Mouse (Mus musculus) heart, adult 9 months (tissue): ENCODE measurements around the gene Pip4k2a.
A peak's percentile ranks its signal among the peaks of the same experiment; 100 is the strongest.
"Not testable (repeated sequence)": the region's sequence is repeated elsewhere in the genome, so short reads cannot be mapped to it uniquely, and the experiment has no call there.

Experiments
- DNase-seq, 2 experiments: peaks; one replicate each; pipeline ENCODE4 v3.0.0; 2022; ENCODE audit warnings: low spot score in 2 of 2

Pip4k2a gene

DNA sequence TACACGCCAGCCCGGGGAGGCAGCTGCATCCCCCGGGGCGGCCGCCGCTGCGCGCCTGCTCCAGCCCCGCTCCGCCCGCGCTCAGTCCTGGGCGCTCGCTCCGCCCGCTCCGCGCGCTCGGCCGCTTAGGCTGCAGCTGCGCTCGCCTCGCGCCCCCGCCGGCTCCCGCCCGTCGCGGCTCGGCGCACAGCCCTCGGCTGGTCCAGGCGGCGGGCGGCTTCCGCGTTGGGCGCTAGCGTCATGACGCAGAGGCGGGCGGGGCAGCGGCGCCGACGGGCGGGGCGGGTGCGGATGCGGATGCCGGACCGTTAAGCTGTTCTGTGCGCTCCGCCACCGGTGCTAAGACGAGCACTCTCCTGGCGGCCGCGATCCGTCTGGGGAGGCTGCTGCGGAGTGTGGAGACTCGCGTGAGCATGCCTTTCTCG, at the start of gene Pip4k2a, which contains the start of gene 4930426L09Rik:
Pip4k2a (minus strand) TSS at position 73 of the 425 bp plus-strand sequence.
4930426L09Rik (plus strand) TSS at position 290 of the 425 bp plus-strand sequence.
- DNase-seq: peak; percentile 93 to 94

DNA sequence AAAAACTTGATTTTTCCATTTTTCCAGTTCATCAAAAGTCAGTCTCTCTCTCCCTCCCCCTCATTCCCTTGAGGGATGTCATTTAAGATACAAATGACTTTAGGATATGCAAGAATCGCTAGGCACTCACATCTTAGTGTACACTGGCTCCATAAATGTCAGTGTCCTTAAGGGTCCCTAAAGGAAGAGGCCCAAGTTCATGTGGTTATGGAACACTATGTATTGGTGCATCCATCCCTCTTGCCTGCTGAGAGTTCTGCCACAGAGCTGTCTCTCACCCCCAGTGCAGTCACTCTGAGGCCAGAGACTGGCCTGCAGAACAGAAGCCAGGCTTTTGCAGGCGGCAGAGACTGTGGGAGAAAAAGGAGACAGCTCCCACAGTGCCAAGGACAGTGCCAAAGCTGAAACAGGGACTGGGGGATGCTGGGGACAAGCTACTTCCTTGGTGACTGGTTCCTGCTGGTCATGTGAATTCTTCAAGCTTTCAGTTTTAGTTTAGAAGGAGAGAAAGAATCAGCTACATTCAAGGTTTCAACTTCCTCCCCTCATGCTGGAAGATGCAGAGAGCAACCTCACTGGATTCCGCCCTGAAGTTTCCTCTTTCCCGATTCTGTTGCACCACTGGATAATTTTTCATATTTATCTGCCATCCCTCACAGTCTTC, 40.1 kb upstream of the Pip4k2a start:
- peak; percentile 13 to 33 for DNase-seq

DNA sequence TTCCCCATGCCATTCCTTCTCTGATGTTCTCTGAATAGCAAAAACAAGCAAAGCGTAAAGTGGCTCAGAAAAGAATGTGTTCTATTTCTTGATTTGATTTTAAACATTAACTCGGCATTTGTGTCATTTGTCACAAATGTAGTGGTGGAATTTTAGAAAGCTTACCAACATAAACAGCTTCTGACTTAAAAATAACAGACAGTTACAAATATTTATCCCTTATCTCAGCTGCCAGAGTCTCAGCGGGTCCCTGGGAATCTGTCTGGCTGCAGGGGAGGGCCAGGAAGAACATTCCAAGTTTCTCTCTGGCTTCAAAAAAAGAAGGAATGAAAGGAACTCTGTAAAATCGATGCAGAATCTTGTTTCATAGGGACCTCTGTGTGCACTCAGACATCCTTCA, 39.5 kb upstream of the Pip4k2a start:
- DNase-seq: peak; percentile 24 to 27

DNA sequence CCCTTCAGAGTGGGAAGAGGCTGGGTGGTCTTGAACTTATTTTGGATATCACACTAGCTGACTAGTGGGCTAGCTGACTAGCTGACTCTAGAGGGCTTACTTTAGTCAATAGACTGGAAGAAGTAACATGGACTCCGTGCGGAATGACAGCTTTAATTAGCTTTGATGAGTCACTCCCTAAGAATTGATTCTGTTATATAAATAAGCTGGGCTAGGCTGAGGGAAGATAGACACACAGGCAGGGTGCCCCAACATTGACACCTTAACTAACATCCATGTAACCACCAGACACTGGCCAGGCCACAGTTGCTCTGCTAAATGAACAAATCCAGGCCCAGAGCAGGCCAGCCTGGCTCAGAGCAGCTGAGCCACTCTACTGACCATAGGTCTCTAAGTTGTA, 26.9 kb upstream of the Pip4k2a start:
- DNase-seq: peak in 1 of 2 experiments; percentile 4

DNA sequence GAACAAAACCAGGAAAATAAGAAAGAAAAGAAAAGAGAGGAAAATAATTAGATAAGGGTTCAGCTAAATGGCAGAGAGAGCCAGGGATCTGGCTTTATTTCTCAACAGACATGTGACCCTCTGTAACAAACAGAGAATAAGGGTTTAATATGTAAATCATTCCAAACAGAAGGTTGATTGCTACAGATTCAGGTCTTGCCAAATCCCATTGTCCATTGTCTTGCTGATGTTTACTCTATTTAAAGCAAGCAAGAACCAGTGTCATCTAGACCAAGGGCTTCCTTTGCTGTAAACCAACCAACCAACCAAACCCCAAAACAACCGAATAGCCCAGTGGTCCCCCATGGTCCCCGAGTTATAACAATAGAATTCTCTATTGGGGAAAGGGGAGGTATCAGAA, 20.1 kb upstream of the Pip4k2a start:
- DNase-seq: no peak

DNA sequence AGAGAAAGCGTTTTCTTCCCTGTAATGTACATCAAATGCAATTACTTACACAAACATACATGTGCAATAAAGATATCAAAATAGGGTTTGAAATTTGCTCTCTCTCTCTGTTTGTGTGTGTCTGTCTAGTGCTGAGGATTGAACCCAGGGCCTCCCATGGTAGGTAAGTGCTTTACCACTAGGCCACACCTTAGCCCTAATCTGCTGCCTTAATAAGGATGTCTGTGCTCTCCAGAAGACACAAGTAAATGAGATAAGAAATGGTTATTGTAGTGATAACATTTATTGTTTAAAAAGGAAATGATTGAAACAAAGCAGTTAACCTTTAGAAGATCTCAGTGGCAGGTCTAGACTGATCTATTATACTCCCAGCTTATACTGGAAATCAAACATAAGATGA, 18.9 kb upstream of the Pip4k2a start:
- DNase-seq: no peak

DNA sequence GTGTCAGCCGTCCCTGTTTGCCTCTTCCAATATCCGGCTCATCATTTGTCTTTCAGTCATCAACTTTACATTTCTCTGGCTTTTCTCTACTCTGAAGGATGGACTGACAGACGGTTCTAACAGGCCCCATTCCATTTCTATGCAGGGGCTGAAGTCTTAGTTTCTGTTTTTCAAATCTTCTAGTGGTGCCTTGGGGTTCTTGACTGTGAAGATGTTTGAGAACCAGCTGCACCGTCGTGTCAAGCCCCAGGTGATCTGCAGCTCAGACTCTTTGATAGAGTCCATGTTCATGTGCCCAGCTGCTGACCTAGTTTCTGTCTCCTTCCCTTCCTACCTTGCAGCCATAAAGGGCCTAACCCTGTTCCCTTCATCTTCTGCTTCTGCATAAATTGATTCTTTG, 18.4 kb upstream of the Pip4k2a start:
- DNase-seq: no peak

DNA sequence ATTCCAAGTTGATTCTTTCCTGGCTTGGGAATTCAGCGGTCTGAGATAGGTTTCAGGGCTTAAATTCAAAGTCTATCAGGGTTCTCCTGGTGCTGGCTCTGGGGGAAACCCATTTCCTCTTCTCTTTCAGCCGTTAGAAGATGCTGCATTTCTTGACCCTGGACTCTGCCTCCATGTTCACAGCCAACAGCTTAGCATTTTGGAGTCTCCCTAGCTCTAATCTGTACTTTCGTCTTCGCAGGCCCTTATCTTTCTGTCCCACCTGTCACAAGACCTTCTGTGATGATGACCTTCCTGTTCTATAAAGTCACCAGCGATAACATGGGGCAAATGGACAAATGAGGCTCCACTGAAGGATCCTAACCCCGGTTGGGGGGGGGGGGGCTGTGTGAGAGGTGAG, 13.5 kb upstream of the Pip4k2a start:
- no peak for DNase-seq

DNA sequence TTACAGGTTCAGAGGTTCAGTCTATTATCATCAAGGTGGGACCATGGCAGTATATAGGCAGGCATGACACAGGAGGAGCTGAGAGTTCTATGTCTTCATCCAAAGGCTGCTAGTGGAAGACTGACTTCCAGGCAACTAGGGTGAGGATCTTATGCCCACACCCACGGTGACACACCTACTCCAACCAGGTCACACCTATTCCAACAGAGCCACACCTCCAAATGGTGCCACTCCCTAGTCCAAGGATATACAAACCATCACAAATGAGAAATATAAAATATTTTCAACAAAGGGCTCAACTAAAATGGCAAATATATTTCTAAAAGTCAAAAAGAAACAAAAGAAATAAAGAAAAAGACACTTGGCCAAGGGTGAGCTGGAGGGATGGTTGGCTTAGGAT, 12.6 kb upstream of the Pip4k2a start:
- DNase-seq: not testable (repeated sequence)

DNA sequence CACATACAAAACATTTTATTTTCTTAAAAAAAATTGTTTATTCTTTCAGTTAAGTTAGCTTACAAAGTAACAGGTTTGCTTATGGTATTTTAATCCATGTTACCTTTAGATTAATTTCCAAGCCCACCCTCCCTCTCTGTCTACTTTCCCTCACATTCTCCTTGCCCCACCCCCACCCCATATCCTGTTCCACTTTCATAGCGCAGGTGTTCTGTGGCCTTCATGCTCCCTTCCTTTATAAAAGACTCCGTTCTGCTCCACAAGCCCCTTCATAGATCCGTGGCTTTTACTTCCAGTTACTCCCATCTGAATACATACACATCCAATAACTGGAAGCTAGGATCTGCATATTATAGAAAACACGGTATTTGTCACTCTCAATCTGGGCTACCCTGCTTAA, 9.7 kb upstream of the Pip4k2a start:
- no peak for DNase-seq

DNA sequence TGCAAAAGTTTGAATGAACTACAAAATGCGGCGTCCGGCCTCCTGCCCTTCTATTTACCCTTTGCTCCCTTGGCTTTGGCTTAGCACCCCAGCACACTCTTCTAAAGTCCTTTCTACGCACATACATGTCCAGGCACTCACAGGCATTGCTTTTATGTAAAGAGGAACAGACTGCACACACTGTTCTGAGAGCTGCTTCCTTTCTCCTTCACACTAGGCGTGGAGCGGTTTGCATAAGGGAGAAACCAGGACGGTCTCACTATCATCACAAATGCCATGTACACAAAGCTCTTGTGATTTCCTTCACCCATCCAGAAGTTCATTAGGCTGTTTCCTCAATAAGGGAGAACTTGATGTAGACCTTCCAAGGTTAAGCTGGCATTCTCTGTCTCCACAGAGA, 8.2 kb upstream of the Pip4k2a start:
- no peak for DNase-seq

DNA sequence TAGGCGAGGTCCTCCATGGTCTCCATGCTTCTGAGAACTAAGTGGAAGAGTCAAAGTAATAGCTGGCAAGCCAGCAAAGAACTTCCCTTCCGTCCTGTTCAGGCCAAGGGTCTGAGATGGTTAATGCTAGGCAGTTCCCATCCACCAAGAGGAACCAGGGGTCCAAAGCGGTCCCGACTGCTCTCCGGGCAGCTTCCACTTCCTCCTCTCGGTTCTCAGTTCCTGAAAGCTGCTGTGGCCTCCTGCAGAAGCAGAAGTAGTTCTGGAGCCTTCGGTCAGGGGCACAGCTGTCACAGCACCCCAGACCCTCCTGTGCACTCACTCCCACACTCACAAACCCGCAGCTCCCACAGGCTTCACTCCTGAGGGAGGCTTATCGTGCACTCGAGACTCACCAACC, 6.9 kb upstream of the Pip4k2a start:
- peak; percentile 28 to 71 for DNase-seq

DNA sequence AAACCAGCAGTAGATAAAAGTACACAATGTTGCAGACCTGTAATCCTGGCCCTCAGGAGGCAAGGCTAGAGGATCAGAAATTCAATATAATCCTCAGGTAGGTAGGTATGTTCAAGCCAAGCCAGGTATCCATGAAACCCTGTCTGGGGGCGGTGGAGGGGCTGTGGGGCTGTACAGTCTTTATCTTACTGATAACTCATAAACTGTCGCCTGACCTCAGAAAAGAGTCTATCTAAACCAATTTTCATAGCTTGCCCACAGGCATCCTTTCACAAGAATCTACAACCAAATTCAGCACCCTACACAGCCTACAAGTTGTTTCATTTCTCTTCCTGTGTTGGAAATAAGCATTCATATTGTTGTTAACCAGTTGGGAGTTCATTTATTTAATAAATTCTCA, 1.5 kb upstream of the Pip4k2a start:
- no peak for DNase-seq

DNA sequence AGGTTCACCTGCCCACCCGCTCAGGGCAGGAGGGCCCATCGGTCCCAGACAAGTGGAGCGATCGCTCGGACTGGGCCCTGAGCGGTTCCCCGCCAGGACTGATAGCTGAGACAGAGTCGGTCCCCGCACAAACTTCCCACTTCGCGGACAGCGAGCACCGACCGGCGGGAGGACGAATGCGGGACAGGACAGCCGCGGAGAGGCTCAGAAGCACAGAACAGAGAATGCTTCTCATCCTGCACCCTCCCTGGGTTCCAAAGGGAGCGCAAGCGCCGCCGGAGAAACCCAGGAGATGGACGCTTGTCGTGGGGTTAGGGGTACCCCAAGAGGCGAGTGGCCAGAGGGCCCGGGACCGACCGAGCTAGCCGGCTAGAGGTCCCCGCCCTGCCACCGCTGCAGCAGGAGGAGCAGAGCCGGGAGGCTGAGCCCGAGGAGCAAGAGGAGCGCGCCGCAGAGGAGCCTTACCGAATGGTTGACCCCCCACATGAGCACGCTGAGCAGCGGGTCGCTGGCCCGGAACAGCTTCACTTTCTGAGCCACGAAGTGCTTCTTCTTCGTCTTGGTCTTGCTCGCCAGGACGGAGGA, 447 bp downstream of the Pip4k2a start:
- DNase-seq: peak; percentile 32 to 41

DNA sequence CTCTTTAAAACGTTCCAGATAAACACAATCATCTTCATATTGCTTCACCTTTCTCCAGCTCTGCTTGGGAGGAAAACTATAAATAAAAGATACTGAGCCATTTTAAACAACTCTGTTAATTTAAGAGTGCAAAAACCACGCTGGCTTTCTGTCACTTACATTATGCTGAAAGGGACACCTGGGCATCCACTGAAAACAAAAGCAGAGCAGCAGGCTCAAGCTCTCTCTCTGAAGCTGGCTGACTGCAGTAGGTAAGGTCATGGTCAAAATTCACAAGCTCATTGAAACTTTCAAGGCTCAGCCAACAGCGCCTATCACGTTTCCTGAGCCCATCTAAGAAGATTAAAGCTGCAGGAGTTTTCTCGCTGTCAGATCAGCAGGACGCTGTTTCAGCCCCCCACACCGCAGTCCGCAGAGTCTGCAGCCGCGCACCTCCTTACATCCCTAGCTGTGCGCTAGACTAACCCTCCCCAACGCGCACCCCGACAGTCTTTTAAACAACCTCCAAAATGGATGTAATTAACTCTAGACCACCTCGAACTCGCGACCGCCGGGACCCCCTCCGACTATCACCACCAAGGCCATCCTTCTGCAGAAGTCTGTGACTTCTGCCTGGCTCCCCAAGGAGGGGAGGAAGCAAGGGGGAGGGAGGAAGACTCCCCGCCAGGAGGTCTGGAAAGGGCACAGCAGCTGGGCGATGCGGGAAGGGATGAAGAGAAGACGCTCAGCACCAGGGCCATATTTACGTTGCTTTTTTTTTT, 1.3 kb downstream of the Pip4k2a start:
- DNase-seq: peak in 1 of 2 experiments; percentile 18

DNA sequence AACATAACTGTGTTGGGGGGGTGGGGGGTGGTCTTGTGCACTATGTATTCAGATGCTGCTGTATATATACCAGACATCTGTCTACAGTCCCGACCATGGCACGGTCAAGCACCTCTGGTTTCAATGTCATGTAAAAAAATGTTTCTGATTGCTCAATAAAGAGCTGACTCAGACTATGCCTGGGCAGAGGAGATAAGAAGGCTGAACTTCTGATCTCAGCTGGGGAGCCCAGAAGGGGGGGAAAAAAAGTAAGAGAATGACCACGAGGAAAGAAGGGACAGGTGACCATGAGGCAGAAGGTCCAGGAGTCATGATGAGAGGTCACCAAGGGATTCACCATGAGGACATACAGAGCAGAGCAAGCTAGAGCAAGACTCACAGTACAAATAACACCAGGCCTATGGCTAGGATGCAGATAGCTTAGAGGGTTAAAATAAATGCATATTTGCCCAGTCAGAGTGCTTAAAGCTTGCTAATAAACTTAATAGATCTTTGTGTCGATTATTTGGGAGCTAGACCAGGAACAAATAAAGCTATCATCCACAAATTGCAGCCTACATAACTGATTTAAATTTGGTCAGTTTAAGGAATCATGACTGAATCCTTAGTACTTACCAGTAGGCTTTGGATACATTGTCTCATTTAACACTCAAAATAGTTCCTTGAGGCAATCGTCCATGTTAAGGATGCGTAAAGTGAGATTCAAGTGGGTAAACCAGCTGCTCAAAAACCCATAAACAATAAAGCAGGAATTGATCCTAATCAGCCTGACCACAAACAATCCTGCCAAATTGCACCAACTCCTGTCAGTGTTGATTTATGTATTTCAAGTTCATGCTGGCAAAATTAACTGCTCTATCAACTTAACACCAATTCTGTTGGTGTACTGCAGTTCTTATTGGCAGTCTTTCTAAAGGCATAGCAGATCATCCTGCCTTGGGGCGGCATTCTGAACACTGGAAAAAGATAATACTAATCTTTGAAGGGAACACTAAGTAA, 5.1 kb downstream of the Pip4k2a start:
- DNase-seq: no peak

DNA sequence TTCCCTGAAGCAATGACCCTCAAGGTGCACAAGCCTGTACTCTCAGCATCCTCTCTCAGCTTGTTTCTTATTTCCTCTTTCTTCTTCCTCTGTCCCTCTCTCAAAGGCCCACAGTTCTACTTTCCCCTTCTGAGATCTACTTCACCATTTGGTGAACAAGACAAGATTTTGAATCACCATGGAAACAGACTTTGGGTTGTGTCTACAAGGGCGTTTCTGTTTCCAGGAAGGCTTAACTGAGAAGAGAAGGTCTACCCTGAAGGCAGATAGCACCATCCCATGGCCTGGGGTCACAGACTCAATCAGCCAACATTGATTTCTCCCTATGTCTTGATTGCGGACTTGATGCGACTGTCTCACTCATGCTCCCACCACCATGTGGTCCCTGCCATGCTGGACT, 9.0 kb downstream of the Pip4k2a start:
- DNase-seq: peak in 1 of 2 experiments; percentile 6

DNA sequence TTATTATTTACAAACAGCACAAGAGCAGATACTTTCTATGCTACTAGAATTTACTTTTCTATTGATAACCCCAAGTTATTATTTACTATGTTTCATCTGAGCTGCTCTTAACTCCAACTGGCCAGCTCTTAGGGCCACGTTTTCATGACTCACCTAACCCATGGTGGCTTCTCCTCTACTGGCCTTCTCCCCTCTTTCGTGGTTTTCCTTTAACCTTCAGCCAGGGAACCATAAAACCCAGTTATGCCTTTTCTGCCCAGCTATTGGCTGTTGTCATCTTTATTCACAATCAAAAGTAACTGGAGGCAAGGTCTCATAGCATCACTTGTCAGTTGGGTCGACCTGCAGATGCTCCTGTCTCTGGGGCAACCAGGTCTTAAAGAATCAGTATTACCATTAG, 12.4 kb downstream of the Pip4k2a start:
- no peak for DNase-seq

DNA sequence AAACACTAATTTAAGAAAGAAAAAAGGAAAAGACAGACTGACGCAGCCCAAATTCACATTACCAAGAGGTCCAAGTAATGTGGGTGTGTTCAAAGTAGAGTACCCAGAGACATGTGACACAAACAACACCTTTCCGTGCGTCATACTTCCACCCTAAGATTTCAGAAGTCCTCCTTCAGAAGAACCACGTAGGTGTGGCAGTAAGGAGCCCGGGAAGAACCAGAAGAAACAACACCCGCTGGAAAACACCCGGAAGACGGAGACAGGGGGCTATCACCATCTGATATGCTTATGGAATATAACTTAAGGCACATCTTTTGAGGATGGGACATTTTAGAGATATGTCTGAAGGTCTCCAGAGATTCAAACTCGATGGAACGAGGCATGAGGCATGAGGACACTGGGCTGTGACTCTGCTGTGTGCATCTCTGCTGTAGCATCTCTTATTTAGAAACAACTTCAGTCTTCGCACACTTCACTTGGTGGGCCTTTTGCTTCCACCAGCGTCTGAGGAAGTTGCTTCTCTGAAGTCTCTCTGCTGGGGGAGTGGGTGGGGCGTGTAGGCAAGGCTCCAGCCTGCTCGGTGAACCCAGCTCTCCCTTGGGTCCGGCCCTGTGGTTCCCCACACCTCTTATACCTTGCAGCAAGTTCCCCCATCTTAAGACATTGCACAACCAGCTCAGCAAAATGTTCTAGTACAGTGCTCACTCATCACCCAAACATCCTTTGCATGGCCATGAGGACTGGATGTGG, 13.7 kb downstream of the Pip4k2a start:
- DNase-seq: peak; percentile 26 to 44

DNA sequence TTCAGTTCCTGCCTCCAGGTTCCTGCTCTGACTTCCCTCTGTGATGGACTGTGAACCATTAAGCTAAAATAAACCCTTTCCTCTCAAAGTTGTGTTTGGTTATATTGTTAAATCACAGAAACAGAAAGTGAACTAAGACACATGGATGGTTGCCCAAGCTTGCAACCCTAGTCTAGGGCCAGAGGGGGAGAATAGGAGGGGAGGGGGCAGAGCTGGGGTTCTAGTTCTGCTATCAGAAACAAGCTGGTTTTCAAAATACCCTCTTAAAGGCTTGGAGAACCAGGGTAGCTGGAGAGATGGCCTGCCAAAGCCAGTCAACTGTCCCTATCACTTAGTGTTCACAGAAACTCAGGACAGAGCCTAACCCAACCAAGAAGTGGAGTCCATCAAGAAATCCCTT, 14.4 kb downstream of the Pip4k2a start:
- DNase-seq: no peak

DNA sequence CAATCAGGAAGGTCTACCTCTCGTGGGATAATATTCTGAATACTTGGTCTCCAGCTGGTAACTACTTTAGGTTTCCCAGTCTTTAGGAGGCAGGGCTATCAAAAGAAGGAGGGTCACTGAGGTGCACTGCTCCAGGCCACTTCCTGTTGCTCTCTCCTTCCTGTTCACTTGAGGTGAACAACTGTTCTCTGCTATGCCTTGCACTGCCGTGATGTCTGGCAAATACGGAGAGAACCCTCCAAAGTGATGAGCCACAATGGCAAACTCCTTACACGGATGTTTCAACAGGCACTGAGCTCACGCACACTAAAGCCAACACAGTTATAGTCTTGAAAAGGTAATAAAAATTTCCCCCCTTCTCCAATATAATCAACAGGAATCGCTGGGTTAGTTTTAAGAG, 15.3 kb downstream of the Pip4k2a start:
- no peak for DNase-seq
